8 mouse cellular contexts compared by ENCODE assay signal in the genomic region with DNA sequence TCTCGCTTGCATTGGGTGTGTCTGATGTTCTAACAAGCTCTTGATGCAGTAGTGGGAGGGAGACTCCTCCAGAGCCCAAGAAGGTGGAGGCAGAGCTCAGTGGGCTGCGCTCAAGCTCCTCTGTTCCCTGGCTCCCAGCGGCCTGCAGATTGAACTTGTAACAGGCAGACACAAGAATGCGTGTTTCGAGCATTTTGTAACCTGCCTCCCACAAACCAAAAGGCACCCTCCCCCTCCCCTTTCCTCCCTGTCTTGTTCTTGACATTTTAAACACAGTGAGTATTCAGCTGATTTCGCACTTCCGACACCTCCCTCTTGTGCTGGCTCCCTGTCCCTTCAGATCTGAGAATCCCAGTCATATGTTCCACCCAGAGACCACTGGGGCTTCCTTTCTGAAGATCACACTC.
DNase-seq lines count a peak whose midpoint lies in the region; ATAC-seq and TF ChIP-seq lines count a peak whose summit lies in the region.

No protein-coding gene starts in this region.

- no peaks in the 10 kb centered on the region for H3K9me3 ChIP-seq in heart, embryonic 13.5 days

- H3K4me2 ChIP-seq in heart, embryonic 13.5 days, result peak overlapping the region; percentile 22

- no peaks in the 10 kb centered on the region for H3K27me3 ChIP-seq in heart, embryonic 13.5 days (replicated peaks)

- TF ChIP-seq POLR2A in cortical plate, adult 2 months (IDR thresholded peaks at IDR 0.05; ENCODE audit: extremely low read depth, insufficient read depth, low read length), result 0 out of 2 replicates have a peak, but pooled peaks have one; percentile 33

- no peak for TF ChIP-seq CTCF in layer of hippocampus, adult 2 months (conservative IDR thresholded peaks at IDR 0.05)
- TF ChIP-seq CTCF in cortical plate, adult 2 months (IDR thresholded peaks at IDR 0.05; ENCODE audit: extremely low read depth, insufficient read depth, low read length), result no peak

- ATAC-seq in heart, embryonic 13.5 days (ENCODE audit: extremely low read depth, insufficient number of reproducible peaks, low FRiP score, low TSS enrichment), result no peak

- no peak overlapping the region for H3K4me3 ChIP-seq in layer of hippocampus, adult 2 months
- H3K4me3 ChIP-seq in cortical plate, adult 2 months (ENCODE audit: insufficient read depth, low read length), result no peak overlapping the region
- H3K4me3 ChIP-seq in heart, embryonic 13.5 days, result no peak overlapping the region

- H3K36me3 ChIP-seq in heart, embryonic 13.5 days, result no peaks in the 10 kb centered on the region

- intact Hi-C loops in left cerebral cortex, postnatal 25 days (cut with DNase I), result loop anchor here (1.0 to 10.0 kb wide), 5 partner anchors 14 to 240 kb away; no protein-coding TSS in a partner anchor

- peak overlapping the region; percentile 94 for H3K27ac ChIP-seq in layer of hippocampus, adult 2 months
- H3K27ac ChIP-seq in cortical plate, adult 2 months (ENCODE audit: insufficient read depth, low read length), result 0 out of 2 replicates have a peak overlapping the region, but pooled peaks have one; percentile 76
- H3K27ac ChIP-seq in heart, embryonic 13.5 days (replicated peaks), result peak overlapping the region; percentile 78

- DNase-seq in layer of hippocampus, adult 2 months (ENCODE audit: low spot score in 2 of 2), result peak; percentile 51 to 76
- no peak for DNase-seq in layer of hippocampus, adult 9-10 months (ENCODE audit: low spot score)
- peak; percentile 72 to 94 for DNase-seq in left cerebral cortex, postnatal 25 days (ENCODE audit: low spot score in 2 of 2)
- DNase-seq in mesoderm, embryonic 11.5 days (ENCODE audit: low read depth, low spot score), result peak; percentile 28
- DNase-seq in thymus, postnatal 36 days, result peak; percentile 21 to 40
- no peak for DNase-seq in spleen, postnatal 14 days (ENCODE audit: low spot score in 2 of 2)

- H3K4me1 ChIP-seq in cortical plate, adult 2 months (ENCODE audit: control insufficient read depth, insufficient read depth, low read length), result peaks cover 14% of the 10 kb centered on the region
- H3K4me1 ChIP-seq in heart, embryonic 13.5 days, result peaks cover 53% of the 10 kb centered on the region

- 29% methylated on average over 7 of the region's 7 CpGs for WGBS in heart, embryonic 13.5 days

- peak overlapping the region; percentile 45 for H3K9ac ChIP-seq in heart, embryonic 13.5 days

Comparison
In these comparisons a context has a peak if more than half of its experiments do, and no peak if none do; other contexts are left out.
1. DNase-seq: peak in layer of hippocampus, adult 2 months (2 of 2), left cerebral cortex, postnatal 25 days (2 of 2), mesoderm, embryonic 11.5 days (single experiment) and thymus, postnatal 36 days (2 of 2); none in layer of hippocampus, adult 9-10 months (single experiment) and spleen, postnatal 14 days (0 of 2).
2. Peak in every context shown above with its lines, with median percentiles within 50 percentile points of each other: H3K27ac ChIP-seq.